Mouse (Mus musculus): Measurements from ENCODE around the gene Saa2.
"Not testable (repeated sequence)": the region's sequence is repeated elsewhere in the genome, so short reads cannot be mapped to it uniquely, and the experiment has no call there.

The Saa2 gene

DNA sequence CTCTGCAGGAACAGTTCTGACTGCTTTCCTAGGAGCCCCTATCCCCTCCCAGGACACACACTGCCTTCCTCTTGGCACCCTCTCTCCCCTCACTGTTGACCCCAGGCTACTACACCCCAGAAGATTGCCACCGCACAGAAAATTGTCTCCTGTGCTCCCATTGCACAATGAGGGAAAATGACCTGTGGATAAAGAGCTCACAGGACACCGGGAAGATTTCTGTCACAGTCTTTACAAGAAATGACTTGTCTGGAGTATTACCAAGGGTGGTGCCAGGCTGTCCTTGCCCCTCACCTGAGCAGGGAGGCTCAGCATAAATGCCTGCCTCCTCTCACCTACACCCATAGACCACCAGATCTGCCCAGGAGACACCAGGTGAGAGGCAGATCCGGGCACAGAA is at the start of gene Saa2:
TSS of gene Saa2 (plus strand) at position 301 of the 400 bp plus-strand sequence.
- DNase-seq (ENCODE audit: low spot score in 2 of 2) = no peak

DNA sequence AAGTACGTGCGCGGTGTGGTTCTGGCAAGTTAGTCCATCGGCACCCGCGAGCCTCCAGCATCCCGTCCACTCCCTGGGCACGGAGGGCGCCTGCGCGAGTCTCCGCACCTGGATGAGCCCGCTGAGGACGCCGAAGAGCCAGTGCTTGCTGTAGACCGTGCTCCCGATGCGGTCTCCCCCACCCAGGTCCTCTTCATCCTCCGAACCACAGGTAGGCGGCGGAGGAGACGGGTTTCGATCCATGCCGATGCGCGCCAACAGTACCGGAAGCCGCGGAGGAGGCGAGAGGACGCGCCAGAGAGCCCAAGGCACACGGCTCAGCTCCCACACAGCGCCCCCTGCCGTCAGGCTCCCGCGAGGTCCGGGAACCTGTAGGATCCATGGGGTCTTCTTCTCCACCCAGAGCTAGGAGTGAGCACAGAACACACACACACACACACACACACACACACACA is 41.2 kb upstream of the Saa2 start, which contains the start of gene Saal1:
TSS of gene Saal1 (minus strand) at position 291 of the 455 bp plus-strand sequence.
- DNase-seq (ENCODE audit: low spot score in 2 of 2) = peak; percentile 69 to 84

DNA sequence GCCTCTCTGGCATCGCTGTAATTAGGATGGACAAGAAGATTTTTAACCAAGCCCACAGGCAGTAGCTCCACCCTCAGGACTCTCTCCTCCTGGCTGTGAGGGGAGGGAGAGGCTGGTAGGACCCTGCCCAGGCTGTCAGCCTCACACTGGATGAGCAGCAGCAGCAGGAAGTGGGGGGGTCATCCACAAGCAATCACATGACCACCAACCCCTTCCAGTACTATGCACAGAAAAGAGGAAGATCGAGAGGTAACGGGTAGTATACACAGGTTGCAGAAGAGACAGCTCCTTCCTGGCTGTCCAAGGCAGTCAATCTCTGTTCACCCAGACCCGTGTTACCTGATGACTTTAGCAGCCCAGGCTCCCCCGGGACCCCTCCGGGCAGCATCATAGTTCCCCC is 39.3 kb upstream of the Saa2 start:
- no peak for DNase-seq (ENCODE audit: low spot score in 2 of 2)

DNA sequence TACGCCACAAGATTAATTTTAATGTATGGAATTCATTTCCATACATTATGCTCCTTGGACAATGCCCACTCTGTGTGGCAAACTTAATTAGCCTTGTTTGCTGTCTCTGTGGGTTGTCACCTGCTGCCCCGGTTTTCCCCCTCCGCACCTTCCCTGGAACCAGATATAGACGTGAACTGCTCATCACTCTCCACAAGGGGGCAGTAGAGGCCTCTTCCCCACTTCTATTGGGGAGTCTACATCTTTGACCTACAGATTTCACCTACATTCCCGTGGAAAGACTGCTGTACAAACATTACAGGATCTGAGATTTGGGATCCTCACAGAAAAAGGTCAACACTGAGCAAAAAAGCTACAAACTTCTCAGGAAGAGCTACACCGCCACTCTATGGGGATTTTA is 37.1 kb upstream of the Saa2 start:
- peak; percentile 15 to 60 for DNase-seq (ENCODE audit: low spot score in 2 of 2)

DNA sequence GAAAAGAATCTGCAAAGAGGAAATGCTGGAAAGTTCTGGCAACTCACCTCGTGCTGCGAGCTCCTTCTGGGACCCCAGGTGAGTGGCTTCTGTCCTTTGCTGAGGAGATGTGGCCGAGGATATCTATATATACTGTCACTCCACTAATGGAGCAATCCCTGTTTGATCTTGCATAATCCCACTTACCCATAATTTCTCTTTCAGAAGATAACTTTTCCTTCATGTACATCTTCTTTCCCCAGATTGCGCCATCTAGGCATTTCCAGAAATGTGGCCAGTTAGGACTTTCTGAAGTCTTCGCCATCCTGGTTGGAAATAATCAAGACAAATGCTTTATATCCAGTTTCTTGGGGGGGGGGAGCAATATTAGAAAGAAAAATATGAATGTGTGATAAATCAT is 36.0 kb upstream of the Saa2 start, which contains the start of gene Saa3:
TSS of gene Saa3 (minus strand) at position 101 of the 400 bp plus-strand sequence.
- DNase-seq (ENCODE audit: low spot score in 2 of 2) = no peak

DNA sequence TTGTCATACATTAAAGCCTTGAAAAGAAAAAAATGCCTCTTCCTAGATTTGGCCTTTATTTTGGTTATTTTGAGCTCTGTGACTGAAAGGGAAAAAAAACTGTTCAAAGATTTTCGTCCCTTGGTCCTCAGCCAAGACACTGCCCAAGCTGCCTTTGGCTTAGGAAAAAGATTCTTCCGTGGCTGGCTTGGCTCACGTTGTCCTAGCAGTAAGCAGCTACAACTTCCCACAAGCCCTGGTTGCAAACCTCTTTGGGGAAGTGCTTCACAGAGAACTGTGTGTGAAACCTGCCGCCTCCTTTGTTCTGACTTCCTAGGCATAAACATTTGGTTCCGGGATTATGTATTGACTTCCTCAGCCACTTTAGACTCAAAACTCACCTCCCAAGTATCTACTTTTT is 34.7 kb upstream of the Saa2 start:
- no peak for DNase-seq (ENCODE audit: low spot score in 2 of 2)

DNA sequence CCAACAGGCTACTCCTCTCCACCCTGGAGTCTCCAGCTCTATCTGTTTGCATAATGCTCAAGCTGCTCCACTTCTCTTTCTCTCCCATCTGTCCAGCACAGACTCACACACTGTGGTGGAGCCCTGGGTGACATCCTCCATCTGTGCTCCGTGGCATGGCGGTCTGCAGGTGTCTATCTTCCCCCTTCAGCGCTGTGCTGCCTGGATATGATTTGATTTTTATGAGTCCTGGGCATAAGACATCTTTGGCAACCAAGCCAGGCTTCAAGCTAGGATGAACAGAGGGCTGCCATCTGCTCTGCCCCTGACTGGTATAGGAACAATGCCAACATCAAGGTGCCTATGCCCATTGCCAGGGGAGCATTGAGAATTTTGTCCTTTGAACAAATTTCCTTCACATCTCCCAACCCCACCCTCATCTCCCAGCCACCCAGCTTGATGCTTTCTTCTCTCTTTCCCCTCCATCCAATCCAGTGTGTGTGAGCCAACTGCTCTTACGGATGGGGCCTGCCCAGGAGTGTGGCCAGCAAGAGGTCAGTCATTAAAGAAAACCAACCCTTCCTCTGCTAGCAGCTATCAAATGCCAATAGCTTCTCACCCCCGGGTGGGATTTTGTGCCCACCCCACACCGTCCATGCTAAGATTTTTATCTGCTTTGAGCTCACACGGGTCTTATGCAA is 32.9 kb upstream of the Saa2 start:
- DNase-seq (ENCODE audit: low spot score in 2 of 2) = no peak

DNA sequence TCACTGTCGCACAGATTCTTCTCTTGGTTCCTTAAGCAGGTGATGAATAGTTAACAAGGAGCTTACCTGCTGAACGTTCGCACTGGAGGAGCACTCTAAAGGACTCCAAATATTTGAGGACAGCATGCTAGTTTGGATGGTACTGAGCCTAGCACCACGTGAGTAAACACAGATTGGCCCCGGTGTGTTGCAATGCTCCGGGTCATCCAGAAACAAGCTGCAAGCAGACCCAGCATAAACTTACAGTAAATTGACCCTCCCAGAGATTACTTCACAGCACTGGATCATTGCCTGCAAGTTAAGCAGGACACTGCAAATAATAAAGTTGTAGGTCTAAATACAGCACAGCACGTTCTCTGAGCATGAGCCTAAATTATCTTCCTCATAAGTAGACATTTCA is 32.1 kb upstream of the Saa2 start:
- DNase-seq (ENCODE audit: low spot score in 2 of 2) = no peak

DNA sequence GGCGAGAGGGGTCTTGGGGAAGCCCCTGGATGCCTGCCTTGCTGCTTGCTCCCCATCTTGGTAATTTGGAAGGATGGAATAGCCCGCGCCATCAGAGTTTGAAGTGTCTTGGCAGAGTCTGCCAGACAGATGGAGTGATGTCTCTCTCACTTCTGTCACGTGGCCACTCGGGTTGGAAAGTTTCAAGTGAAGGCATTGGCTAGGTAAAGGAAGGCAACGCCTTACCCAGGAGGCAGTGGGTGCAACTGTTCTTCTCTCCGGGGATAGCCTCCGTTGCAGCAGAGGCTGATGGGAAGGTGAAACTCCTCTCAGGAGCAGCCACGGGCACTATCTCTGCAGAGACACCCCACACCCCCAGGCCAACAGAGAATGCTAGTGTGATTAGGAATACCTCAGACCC is 31.1 kb upstream of the Saa2 start:
- DNase-seq (ENCODE audit: low spot score in 2 of 2) = no peak

DNA sequence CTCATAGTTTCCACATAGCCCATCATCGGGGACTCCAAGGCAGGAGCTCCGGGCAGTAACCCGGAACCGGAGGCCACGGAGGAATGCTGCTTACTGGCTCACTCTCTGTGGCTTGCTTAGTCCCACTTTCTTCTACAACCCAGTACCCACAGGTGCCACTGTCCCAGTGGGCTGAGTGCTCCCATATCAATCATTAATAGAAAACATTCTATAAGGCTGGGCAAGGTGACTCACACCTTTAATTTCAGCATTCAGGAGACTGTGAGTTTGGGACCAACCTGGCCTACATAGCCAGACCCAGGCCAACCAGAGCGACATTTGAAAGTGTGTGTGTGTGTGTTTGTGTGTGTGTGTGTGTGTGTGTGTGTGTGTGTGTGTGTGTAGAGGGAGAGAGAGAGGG is 28.2 kb upstream of the Saa2 start:
- no peak for DNase-seq (ENCODE audit: low spot score in 2 of 2)

DNA sequence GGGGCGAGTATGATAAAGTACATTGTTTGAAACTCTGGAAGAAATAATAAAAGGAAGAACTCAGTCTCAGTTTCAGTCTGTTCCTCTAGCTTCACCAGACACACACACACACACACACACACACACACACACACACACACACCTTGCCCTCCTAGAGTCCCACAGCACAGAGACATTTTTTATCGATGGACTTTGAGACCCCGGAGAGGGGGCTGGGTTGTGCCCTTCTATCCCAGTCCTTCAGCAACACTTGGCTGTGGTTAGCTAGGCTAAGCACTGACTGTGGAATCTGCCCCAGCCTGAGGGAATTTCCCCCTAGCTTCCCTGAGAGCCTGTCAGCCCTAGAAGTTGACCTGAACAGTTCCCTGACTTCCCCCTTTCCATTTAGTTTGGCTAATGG is 27.7 kb upstream of the Saa2 start:
- no peak for DNase-seq (ENCODE audit: low spot score in 2 of 2)

DNA sequence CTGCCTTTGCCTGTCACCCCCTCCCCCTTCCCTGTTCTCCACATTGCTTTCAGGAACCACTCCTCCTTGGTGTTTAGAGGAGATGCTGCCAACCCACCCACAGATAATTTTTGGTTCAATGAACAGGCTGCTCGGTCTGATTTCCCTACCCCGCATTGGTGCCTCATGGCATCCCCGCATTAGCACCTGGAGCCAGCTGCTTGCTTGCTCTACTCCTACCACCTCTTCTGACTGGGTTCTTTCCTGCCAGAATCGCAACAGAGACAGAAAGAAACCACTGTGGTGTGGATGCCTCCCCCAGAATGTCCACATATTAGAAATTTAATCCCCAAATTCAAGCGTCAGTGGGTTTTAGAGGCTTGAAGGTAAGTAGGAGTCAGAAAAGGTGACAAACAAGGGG is 27.2 kb upstream of the Saa2 start:
- no peak for DNase-seq (ENCODE audit: low spot score in 2 of 2)

DNA sequence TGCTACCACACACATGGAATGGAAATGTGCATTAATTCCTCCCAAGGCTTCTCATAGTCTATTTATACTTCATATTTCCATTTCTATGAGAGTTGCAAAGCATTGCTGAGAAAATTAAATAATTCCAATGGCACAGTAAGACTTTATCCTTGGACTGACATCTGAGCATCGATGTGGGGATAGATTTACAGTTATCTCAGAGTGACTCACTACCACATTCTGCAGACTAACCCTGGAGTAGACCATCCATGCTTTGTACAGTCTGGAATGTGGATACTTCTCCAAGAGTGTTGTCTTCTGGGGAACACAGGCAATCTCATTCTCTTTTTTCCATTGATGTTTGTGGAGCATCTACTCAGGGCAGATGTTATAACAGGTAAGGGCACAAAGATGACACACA is 24.0 kb upstream of the Saa2 start:
- no peak for DNase-seq (ENCODE audit: low spot score in 2 of 2)

DNA sequence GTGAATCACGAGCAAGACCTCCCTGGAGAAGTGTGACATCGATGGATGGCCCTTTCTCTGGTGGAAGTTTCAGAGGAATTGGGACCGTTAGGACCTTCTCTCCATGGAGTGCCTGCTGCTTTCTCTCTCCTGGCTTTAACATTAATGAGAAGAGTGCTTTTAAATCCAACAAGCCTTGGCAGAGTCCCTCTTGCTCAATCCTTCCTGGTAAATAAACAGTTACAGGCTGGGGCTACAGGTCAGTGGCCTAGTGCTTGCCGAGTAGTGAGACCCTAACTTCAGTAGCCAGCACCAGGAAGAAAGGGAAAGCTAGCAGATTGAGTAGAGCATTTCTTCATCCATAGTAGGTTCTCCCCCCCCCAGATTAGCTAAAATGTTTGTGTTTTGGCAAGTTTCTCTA is 19.1 kb upstream of the Saa2 start, which contains the start of gene Saa4:
TSS of gene Saa4 (minus strand) at position 146 of the 400 bp plus-strand sequence.
- no peak for DNase-seq (ENCODE audit: low spot score in 2 of 2)

DNA sequence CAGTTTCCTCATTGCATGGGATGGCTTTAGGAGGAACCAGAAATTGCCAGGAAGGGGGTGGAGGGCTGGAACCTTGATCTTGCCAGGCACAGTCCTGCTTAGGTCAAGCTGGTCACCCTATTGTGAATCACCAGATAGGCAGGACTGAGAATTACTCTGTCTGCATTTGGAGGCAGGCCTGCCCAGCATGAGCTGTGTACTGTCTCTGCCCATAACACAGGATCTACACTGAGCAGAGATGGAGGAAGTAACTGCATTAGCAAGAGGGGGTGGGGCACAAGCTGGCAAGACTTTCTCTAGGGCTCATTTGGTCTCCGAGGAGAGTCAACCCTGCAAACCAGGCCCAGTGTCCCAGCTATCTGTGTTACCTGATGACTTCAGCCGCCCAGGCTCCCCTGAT is 16.6 kb upstream of the Saa2 start:
- DNase-seq (ENCODE audit: low spot score in 2 of 2) = peak in 1 of 2 experiments; percentile 17

DNA sequence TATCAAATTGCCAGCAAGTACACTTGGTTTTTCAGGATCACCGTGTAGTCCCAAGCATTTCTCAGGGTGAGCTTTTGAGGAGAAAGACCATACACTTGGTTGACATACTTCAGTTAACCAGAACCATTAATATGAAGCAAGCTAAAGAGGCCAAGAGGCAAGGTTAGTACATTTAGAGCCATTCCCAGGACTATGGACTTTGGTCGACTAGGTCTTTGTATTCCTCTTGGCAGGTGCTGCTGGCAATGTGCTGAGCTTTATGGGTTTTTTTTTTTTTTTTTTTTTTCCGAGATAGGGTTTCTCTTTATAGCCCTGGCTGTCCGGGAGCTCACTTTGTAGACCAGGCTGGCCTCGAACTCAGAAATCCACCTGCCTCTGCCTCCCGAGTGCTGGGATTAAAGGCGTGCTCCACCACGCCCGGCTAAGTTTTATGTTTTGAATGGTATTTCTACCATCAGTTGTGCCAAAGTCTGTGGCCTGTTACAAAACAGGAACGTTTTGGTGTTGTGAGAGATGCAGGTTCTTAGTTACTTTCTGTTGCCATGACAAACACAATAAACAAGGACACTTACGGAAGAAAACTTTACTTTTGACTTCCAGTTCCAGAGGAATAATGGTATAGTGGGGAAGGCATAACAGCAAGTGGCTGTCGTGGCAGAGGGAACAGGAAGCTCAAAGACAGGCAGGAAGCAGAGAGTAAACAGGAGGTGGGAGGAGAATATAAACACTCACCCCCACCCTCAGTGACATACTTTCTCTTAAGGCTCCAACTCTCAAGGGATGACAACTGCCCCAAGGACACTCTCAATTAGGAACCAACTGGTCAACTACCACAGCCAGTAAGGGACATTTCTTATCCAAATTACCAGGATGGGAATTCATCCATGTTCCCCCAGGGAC is 12.8 kb upstream of the Saa2 start:
- no peak for DNase-seq (ENCODE audit: low spot score in 2 of 2)

DNA sequence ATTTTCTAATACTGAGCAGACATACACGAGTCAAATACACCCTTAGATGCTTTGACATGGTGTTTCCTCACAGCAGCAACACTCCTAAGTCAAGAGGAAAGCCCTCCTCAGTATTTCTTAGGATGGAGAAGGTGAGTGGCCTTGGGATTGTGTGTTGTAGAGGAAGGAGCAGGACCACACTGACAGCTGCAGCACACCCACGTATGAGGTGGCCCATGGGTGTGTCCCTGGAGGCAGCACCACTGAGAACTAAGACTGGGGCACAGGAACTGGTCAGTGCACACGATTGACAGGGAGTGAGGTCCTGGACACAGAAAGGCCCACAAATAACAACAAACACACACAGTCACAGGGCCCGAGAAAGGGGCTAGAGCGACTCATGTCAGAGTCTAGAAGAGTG is 11.5 kb upstream of the Saa2 start:
- not testable (repeated sequence) for DNase-seq (ENCODE audit: low spot score in 2 of 2)

DNA sequence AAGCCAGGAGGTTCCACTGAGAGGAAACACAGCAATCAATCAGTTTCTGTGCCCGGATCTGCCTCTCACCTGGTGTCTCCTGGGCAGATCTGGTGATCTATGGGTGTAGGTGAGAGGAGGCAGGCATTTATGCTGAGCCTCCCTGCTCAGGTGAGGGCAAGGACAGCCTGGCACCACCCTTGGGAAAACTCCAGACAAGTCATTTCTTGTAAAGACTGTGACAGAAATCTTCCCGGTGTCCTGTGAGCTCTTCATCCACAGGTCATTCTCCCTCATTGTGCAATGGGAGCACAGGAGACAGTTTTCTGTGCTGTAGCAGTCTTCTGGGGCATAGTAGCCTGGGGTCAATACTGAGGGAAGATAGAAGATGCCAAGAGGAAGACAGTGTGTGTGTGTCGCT is 8.7 kb upstream of the Saa2 start, which contains the start of gene Saa1:
TSS of gene Saa1 (minus strand) at position 101 of the 400 bp plus-strand sequence.
- not testable (repeated sequence) for DNase-seq (ENCODE audit: low spot score in 2 of 2)

DNA sequence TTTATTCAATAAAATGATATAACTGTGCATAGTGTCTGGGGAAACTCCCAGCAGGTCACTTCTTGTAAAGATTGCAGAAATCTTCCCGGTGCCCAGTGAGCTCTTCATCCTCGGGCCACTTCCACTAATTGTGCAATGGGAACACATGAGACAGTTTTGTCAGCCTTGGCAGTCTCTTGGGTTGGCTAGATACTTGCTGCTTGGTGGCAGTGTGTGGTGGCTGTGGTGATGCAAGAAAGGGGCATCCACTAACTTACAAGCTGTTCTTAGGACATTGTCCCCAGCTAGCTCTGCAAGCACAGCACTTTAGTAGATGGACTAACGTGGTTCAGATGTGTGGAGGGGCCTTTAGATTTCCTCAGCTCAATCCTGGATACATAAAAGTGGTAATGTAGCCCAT is 5.8 kb upstream of the Saa2 start:
- no peak for DNase-seq (ENCODE audit: low spot score in 2 of 2)

DNA sequence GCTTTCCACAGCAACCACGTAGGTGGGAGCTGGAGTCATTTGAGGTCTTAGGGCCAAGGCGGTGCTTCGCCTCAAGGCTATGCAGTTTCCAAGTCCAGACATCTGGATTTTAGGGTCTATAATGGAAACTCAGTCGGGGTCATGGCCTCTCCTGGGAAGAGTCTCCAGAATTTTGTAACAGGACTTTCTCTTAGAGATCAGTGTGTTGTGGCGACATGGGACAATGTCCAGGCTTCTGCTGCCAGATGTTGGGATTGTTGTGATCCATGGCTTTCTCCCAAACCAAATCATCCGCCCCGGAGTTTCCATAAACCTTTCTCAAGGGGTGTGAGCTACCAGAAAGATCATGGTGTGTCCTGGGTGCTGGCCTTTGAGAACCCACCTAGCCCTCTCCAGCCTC is 5.2 kb upstream of the Saa2 start:
- DNase-seq (ENCODE audit: low spot score in 2 of 2) = no peak

DNA sequence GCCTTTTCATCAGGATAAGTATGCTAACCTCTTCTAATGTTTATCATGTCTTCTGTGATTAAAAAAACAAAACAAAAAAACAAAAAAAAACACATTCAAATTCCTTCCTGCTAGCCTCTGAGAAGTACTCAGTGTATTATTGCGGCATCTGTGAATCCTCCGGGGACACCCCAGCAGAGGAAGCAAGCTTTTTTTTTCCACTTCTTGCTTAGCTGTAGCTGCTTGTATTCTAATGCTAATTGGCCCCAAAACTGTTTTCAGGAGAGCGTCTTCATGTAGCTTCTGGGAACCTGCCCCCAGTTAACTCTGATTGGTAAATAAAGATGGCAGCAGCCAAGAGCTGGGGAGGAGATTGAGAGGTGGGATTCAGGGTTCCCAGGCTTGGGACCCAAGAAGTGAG is 3.1 kb upstream of the Saa2 start:
- DNase-seq (ENCODE audit: low spot score in 2 of 2) = no peak

DNA sequence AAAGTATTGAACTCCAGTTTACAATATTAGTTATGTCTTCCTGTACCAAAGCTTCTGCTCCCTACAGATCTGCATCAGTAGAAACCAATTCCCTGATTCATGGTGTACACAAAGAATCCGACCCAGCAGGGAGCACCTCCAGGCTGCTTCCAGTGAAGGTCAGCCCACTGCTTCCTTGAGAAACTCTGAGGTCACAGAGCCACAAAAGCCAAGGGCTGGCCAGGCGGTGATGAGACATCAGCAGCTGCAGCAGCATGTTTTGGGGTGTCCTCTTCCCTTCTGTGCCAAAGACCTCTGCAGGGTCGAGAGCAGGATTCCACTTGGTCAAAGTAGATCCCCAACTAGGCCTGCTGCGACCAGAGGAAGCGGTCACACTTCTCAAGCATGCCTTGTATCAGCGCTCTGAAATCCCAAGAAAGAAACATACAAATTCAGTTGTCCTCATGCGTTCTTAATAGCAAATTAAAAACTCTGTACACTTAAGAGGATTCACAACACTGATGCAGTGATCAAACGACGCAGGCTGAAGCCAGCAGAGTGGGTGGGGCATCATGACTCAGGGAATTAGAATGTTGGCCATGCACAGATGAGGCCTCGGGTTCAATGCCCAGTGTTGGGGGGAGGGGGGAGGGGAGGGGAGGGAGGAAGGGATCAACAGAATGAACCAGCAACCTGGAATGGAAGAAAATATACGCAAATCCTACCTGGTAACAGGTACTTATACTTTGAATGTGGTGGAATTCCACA is 9.6 kb downstream of the Saa2 start:
- DNase-seq (ENCODE audit: low spot score in 2 of 2) = no peak
